In genomic region chr7:120865100-120865499, GRCm38 (mm10) we compare ENCODE assay signal across 8 mouse cellular contexts. TPM values are rescaled to one million over a fixed set of nuclear protein-coding genes. Genes with fewer than 3 reads are reported as not detected.
A peak's percentile ranks its signal among the peaks of the same experiment; 100 is the strongest.
DNase-seq lines count a peak whose midpoint lies in the region; ATAC-seq and TF ChIP-seq lines count a peak whose summit lies in the region.

No protein-coding gene starts in this region.

- DNase-seq in MEL (ENCODE audit: low read depth, low spot score) = peak; percentile 95
- DNase-seq in c-Kit-positive CD71-positive TER-119-positive erythroid progenitor cells, embryonic 14.5 days (ENCODE audit: low spot score) = peak; percentile 80
- peak; percentile 65 for DNase-seq in heart, adult 8-10 months (ENCODE audit: low spot score)
- peak; percentile 59 for DNase-seq in lung, postnatal 14 days
- peak; percentile 55 for DNase-seq in skeletal muscle tissue, adult 2 months (ENCODE audit: low read depth, low spot score)
- no peak for DNase-seq in cerebellum, adult 8-10 months
- no peak for DNase-seq in gastrocnemius, adult 8-10 months (ENCODE audit: low spot score in 2 of 2)

- WGBS in kidney, embryonic 14.5 days = 16% methylated on average over 7 of the region's 7 CpGs

- no peak for TF ChIP-seq CTCF in MEL (IDR thresholded peaks at IDR 0.05 in 2 of 3, conservative IDR thresholded peaks at IDR 0.05 in 1 of 3; ENCODE audit: control insufficient read depth in 1 of 3, insufficient read depth in 1 of 3, low read depth in 2 of 3, low read length in 3 of 3, poor library complexity in 1 of 3, severe bottlenecking in 1 of 3)

- peak overlapping the region; percentile 39 for H3K9ac ChIP-seq in MEL (ENCODE audit: control insufficient read depth, low read depth, low read length, poor library complexity, severe bottlenecking)
- no peak overlapping the region for H3K9ac ChIP-seq in kidney, embryonic 14.5 days (ENCODE audit: low read depth, low read length)

- peaks cover 52 to 70% of the 10 kb centered on the region in 2 experiments for H3K4me1 ChIP-seq in MEL (ENCODE audit: control insufficient read depth in 1 of 2, insufficient read depth in 2 of 2, low read length in 2 of 2)
- H3K4me1 ChIP-seq in kidney, embryonic 14.5 days (ENCODE audit: control insufficient read depth, insufficient read depth, low read length) = peaks cover 56% of the 10 kb centered on the region

- H3K27ac ChIP-seq in MEL (ENCODE audit: control insufficient read depth, low read depth, low read length) = peak overlapping the region; percentile 69
- peak overlapping the region; percentile 20; the same call in 1 of the 2 replicates for H3K27ac ChIP-seq in kidney, embryonic 14.5 days (ENCODE audit: low read depth, low read length)

- H3K27me3 ChIP-seq in MEL (ENCODE audit: control insufficient read depth in 1 of 2, insufficient read depth in 2 of 2, low read length in 2 of 2) = no peaks in the 10 kb centered on the region
- no peaks in the 10 kb centered on the region for H3K27me3 ChIP-seq in kidney, embryonic 14.5 days (ENCODE audit: control insufficient read depth, insufficient read depth, low read length)

- no peak for TF ChIP-seq RAD21 in MEL (IDR thresholded peaks at IDR 0.05; ENCODE audit: low read depth, low read length)

- peak in 1 of 2 experiments; percentile 67; a peak in 2 of 4 replicates for TF ChIP-seq EP300 in MEL (IDR thresholded peaks at IDR 0.05; ENCODE audit: low read depth in 1 of 2, low read length in 2 of 2)

- peaks cover 16% of the 10 kb centered on the region for H3K79me2 ChIP-seq in MEL (ENCODE audit: control insufficient read depth, insufficient read depth, low read length, poor library complexity)

- ATAC-seq in kidney, embryonic 14.5 days (ENCODE audit: low FRiP score, low TSS enrichment) = peak; percentile 78

- H3K4me2 ChIP-seq in kidney, embryonic 14.5 days (replicated peaks; ENCODE audit: low read depth, low read length) = peak overlapping the region; percentile 13; the same call in 1 of the 2 replicates

- peaks cover 0 to 79% of the 10 kb centered on the region in 2 experiments; a peak in 2 of 4 replicates for H3K36me3 ChIP-seq in MEL (ENCODE audit: control insufficient read depth in 1 of 2, insufficient read depth in 2 of 2, low read length in 2 of 2)
- H3K36me3 ChIP-seq in kidney, embryonic 14.5 days (ENCODE audit: control insufficient read depth, insufficient read depth, low read length) = no peaks in the 10 kb centered on the region

- no peaks in the 10 kb centered on the region for H3K9me3 ChIP-seq in MEL (replicated peaks; ENCODE audit: insufficient read depth, low read length)
- H3K9me3 ChIP-seq in kidney, embryonic 14.5 days (ENCODE audit: control insufficient read depth, low read length) = no peaks in the 10 kb centered on the region

- H3K4me3 ChIP-seq in MEL (ENCODE audit: control insufficient read depth in 1 of 2, insufficient read depth in 1 of 2, low read depth in 2 of 2, low read length in 2 of 2) = peak overlapping the region; percentile 46 to 60
- H3K4me3 ChIP-seq in kidney, embryonic 14.5 days (ENCODE audit: low read length) = no peak overlapping the region

- TF ChIP-seq POLR2A in MEL (IDR thresholded peaks at IDR 0.05; ENCODE audit: control insufficient read depth in 1 of 2, insufficient read depth in 1 of 2, low read depth in 1 of 2, low read length in 2 of 2, poor library complexity in 1 of 2) = peak in 1 of 2 experiments; percentile 35; a peak in 1 of 4 replicates

TF ChIP-seq in MEL, 35 proteins besides CTCF, POLR2A, EP300 and RAD21:
- TF ChIP-seq NELFE (IDR thresholded peaks at IDR 0.05; ENCODE audit: low read depth, low read length) (no peak), CHD2 (IDR thresholded peaks at IDR 0.05; ENCODE audit: low read length) (no peak), ZKSCAN1 (IDR thresholded peaks at IDR 0.05; ENCODE audit: low read depth, low read length) (no peak), ELF1 (IDR thresholded peaks at IDR 0.05; ENCODE audit: low read depth, low read length) (no peak), MAFK (IDR thresholded peaks at IDR 0.05; ENCODE audit: borderline replicate concordance, low read depth, low read length) (no peak), MAZ (IDR thresholded peaks at IDR 0.05; ENCODE audit: low read depth, low read length) (no peak), MAX (IDR thresholded peaks at IDR 0.05; ENCODE audit: low read length) (peak; percentile 73), ETS1 (IDR thresholded peaks at IDR 0.05; ENCODE audit: low read depth, low read length) (peak; percentile 78), CHD1 (IDR thresholded peaks at IDR 0.05; ENCODE audit: low read depth, low read length) (no peak), MYB (IDR thresholded peaks at IDR 0.05; ENCODE audit: low read depth, low read length) (no peak), MXI1 (IDR thresholded peaks at IDR 0.05; ENCODE audit: low read depth, low read length) (peak; percentile 63; the same call in 1 of the 2 replicates), KAT2A (conservative IDR thresholded peaks at IDR 0.05; ENCODE audit: low read depth, low read length) (no peak), RCOR1 (IDR thresholded peaks at IDR 0.05; ENCODE audit: low read depth, low read length) (no peak), MEF2A (IDR thresholded peaks at IDR 0.05; ENCODE audit: extremely low read depth, insufficient replicate concordance, low read depth, low read length, poor library complexity, severe bottlenecking) (no peak), ZC3H11A (IDR thresholded peaks at IDR 0.05; ENCODE audit: low read depth, low read length) (no peak), UBTF (IDR thresholded peaks at IDR 0.05; ENCODE audit: borderline replicate concordance, insufficient read depth, low read depth, low read length) (no peak), USF2 (IDR thresholded peaks at IDR 0.05; ENCODE audit: borderline replicate concordance in 1 of 2, insufficient read depth in 1 of 2, low read depth in 1 of 2, low read length in 2 of 2) (no peak), TBP (IDR thresholded peaks at IDR 0.05; ENCODE audit: low read depth, low read length) (peak; percentile 29; the same call in 1 of the 2 replicates), ZMIZ1 (IDR thresholded peaks at IDR 0.05; ENCODE audit: low read depth, low read length) (no peak), USF1 (IDR thresholded peaks at IDR 0.05; ENCODE audit: low read depth, low read length) (peak; percentile 91), GATA1 (IDR thresholded peaks at IDR 0.05; ENCODE audit: low read depth, low read length) (no peak), BHLHE40 (IDR thresholded peaks at IDR 0.05; ENCODE audit: borderline replicate concordance, low read depth, low read length) (peak; percentile 88; the same call in 1 of the 2 replicates), TCF12 (IDR thresholded peaks at IDR 0.05; ENCODE audit: low read depth, low read length) (no peak), SMC3 (IDR thresholded peaks at IDR 0.05; ENCODE audit: low read depth, low read length) (no peak), POLR2AphosphoS2 (IDR thresholded peaks at IDR 0.05; ENCODE audit: low read length) (no peak), SIN3A (IDR thresholded peaks at IDR 0.05; ENCODE audit: low read length) (peak; percentile 57), POLR2AphosphoS5 (IDR thresholded peaks at IDR 0.05; ENCODE audit: borderline replicate concordance, low read depth, low read length) (no peak), JUND (IDR thresholded peaks at IDR 0.05; ENCODE audit: low read depth, low read length) (no peak), HCFC1 (IDR thresholded peaks at IDR 0.05; ENCODE audit: low read depth, low read length) (peak; percentile 25; the same call in 1 of the 2 replicates), NRF1 (IDR thresholded peaks at IDR 0.05; ENCODE audit: insufficient read depth, low read depth, low read length, poor library complexity, severe bottlenecking) (no peak), ZNF384 (IDR thresholded peaks at IDR 0.05; ENCODE audit: low read depth, low read length) (peak; percentile 80), MYC (IDR thresholded peaks at IDR 0.05; ENCODE audit: low read depth, low read length) (peak; percentile 73; the same call in 1 of the 2 replicates), TAL1 (IDR thresholded peaks at IDR 0.05; ENCODE audit: low read length) (no peak), E2F4 (IDR thresholded peaks at IDR 0.05; ENCODE audit: borderline replicate concordance, low read depth, low read length) (peak; percentile 76; the same call in 1 of the 2 replicates), GABPA (IDR thresholded peaks at IDR 0.05; ENCODE audit: low read depth, low read length) (no peak)

RNA-seq across cellular contexts. Expression of gene Eef2k, which starts 22.5 kb away (rescaled TPM):
- total RNA-seq in MEL (2012; rRNA removed) = 56.1 and 69.2 TPM in 2 replicates
- 10 to 100 TPM in 1 of 2 experiments, not detected in 1; 56.2 TPM for polyA plus RNA-seq in MEL (2012; ENCODE audit: insufficient read depth in 1 of 2, insufficient read length in 2 of 2, low read depth in 1 of 2, low replicate concordance in 2 of 2, missing spikeins in 1 of 2)
- 10 to 100 TPM; 23.0 to 42.1 (median 30.7) TPM for total RNA-seq in heart, adult 8-10 months (2022)
- polyA plus RNA-seq in kidney, embryonic 14.5 days (2014; fragmentation: Nextera tagmentation; extraction: Ambion mirVana) = 7.3 and 8.6 TPM in 2 replicates
- total RNA-seq in gastrocnemius, adult 8-10 months (2022) = 10 to 100 TPM; 60.0 to 79.0 (median 75.1) TPM

RNA-seq across cellular contexts. Expression of gene Polr3e, which starts 52.4 kb away (rescaled TPM):
- total RNA-seq in MEL (2012; rRNA removed) = 39.1 and 39.4 TPM in 2 replicates
- 10 to 100 TPM in 1 of 2 experiments, not detected in 1; 50.1 TPM for polyA plus RNA-seq in MEL (2012; ENCODE audit: insufficient read depth in 1 of 2, insufficient read length in 2 of 2, low read depth in 1 of 2, low replicate concordance in 2 of 2, missing spikeins in 1 of 2)
- total RNA-seq in heart, adult 8-10 months (2022) = 1 to 10 TPM; 7.9 to 9.5 (median 8.6) TPM
- polyA plus RNA-seq in kidney, embryonic 14.5 days (2014; fragmentation: Nextera tagmentation; extraction: Ambion mirVana) = 25.6 and 31.2 TPM in 2 replicates
- 10 to 100 TPM in 1 of 4 experiments, 1 to 10 TPM in 3; 7.7 to 11.2 (median 8.4) TPM for total RNA-seq in gastrocnemius, adult 8-10 months (2022)

RNA-seq across cellular contexts. Expression of gene Gm5737, which starts 52.9 kb away (rescaled TPM):
- total RNA-seq in MEL (2012; rRNA removed) = not detected in 2 replicates
- polyA plus RNA-seq in MEL (2012; ENCODE audit: insufficient read depth in 1 of 2, insufficient read length in 2 of 2, low read depth in 1 of 2, low replicate concordance in 2 of 2, missing spikeins in 1 of 2) = not detected
- not detected for total RNA-seq in heart, adult 8-10 months (2022)
- not detected in 2 replicates for polyA plus RNA-seq in kidney, embryonic 14.5 days (2014; fragmentation: Nextera tagmentation; extraction: Ambion mirVana)
- under 1 TPM in 3 of 4 experiments, not detected in 1; 0.21 to 0.38 (median 0.27) TPM for total RNA-seq in gastrocnemius, adult 8-10 months (2022)

Comparison
In these comparisons a context has a peak if more than half of its experiments do, and no peak if none do; other contexts are left out.
1. DNase-seq: peak in MEL (single experiment), c-Kit-positive CD71-positive TER-119-positive erythroid progenitor cells, embryonic 14.5 days (single experiment), heart, adult 8-10 months (single experiment), lung, postnatal 14 days (single experiment) and skeletal muscle tissue, adult 2 months (single experiment); none in cerebellum, adult 8-10 months (single experiment) and gastrocnemius, adult 8-10 months (0 of 2).